Mouse (Mus musculus) MEL (cell line): Measurements from ENCODE around the gene Cdk15.

ENCODE experiments used
- CTCF ChIP-seq, 3 experiments: IDR thresholded peaks in 2 of 3; conservative IDR thresholded peaks in 1 of 3; 2 replicates each; pipeline ENCODE4 v1.5.1; 2011 to 2012; ENCODE audit warnings: low read length in 3 of 3, low read depth in 2 of 3, mild to moderate bottlenecking in 2 of 3, improper control_type of control experiment in 1 of 3, inconsistent platforms in 1 of 3, mixed read lengths in 1 of 3, moderate library complexity in 1 of 3; ENCODE audit not compliant: control insufficient read depth in 1 of 3, insufficient read depth in 1 of 3, poor library complexity in 1 of 3, severe bottlenecking in 1 of 3
- EP300 ChIP-seq, 2 experiments: IDR thresholded peaks; 2 replicates each; pipeline ENCODE4 v1.6.1; 2011; ENCODE audit warnings: improper control_type of control experiment in 2 of 2, low read length in 2 of 2, low read depth in 1 of 2, mild to moderate bottlenecking in 1 of 2
- NRF1 ChIP-seq: IDR thresholded peaks from 2 replicates; pipeline ENCODE4 v1.6.1; 2014; ENCODE audit warnings: low read depth, mild to moderate bottlenecking, inconsistent platforms, low read length, improper control_type of control experiment, moderate library complexity; ENCODE audit not compliant: poor library complexity, insufficient read depth, severe bottlenecking
- POLR2A ChIP-seq, 2 experiments: IDR thresholded peaks; 2 replicates each; pipeline ENCODE4 v1.6.1; 2011 to 2012; ENCODE audit warnings: low read length in 2 of 2, mild to moderate bottlenecking in 2 of 2, control low read depth in 1 of 2, improper control_type of control experiment in 1 of 2, low read depth in 1 of 2, moderate library complexity in 1 of 2; ENCODE audit not compliant: control insufficient read depth in 1 of 2, insufficient read depth in 1 of 2, poor library complexity in 1 of 2
- TAL1 ChIP-seq: IDR thresholded peaks from 2 replicates; pipeline ENCODE4 v1.6.1; 2012; ENCODE audit warnings: mild to moderate bottlenecking, inconsistent platforms, low read length, moderate library complexity, mixed read lengths
- UBTF ChIP-seq: IDR thresholded peaks from 2 replicates; pipeline ENCODE4 v1.6.1; 2012; ENCODE audit warnings: low read depth, mild to moderate bottlenecking, inconsistent platforms, low read length, improper control_type of control experiment, moderate library complexity, borderline replicate concordance; ENCODE audit not compliant: insufficient read depth
- USF1 ChIP-seq: IDR thresholded peaks from 2 replicates; pipeline ENCODE4 v1.6.1; 2014; ENCODE audit warnings: low read depth, mild to moderate bottlenecking, inconsistent platforms, low read length, improper control_type of control experiment, moderate library complexity

DNA sequence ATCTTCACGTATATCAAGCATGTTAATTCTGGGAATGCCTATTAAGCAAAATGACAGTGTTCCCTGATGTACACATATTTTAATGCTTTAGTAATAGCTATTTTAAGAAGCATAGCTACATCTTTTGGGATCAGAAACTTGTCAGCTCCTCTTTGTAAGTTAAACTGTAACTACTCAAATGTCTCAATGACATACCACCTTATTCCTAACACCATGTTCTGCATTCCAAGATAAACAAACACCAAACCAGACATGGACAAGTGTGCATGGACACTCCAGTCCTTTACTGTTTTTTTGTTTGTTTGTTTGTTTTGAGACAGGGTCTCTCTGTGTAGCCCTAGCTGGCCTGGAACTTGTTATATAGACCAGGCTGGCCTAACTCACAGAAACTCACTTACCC, 48.4 kb upstream of the Cdk15 start:
- TF ChIP-seq NRF1 (no peak), CTCF (IDR thresholded peaks at IDR 0.05 in 2 of 3, conservative IDR thresholded peaks at IDR 0.05 in 1 of 3; ENCODE audit: control insufficient read depth in 1 of 3, insufficient read depth in 1 of 3, low read depth in 2 of 3, low read length in 3 of 3, poor library complexity in 1 of 3, severe bottlenecking in 1 of 3) (no peak), EP300 (IDR thresholded peaks at IDR 0.05; ENCODE audit: low read depth in 1 of 2, low read length in 2 of 2) (no peak), UBTF (no peak), USF1 (no peak), TAL1 (no peak), POLR2A (IDR thresholded peaks at IDR 0.05; ENCODE audit: control insufficient read depth in 1 of 2, insufficient read depth in 1 of 2, low read depth in 1 of 2, low read length in 2 of 2, poor library complexity in 1 of 2) (no peak)
